Mouse (Mus musculus): ENCODE results near the gene Gns.

GRCm38 (mm10) chr10:121370777-121371176 is 5.9 kb downstream of the Gns start:
- peak; percentile 50 for TF ChIP-seq CTCF (IDR thresholded peaks at IDR 0.05; ENCODE audit: control insufficient read depth, insufficient read depth, low read length)
- TF ChIP-seq POLR2A (IDR thresholded peaks at IDR 0.05; ENCODE audit: borderline replicate concordance, control insufficient read depth, low read depth, low read length): no peak
